Mouse (Mus musculus) limb, embryonic 11.5 days (tissue): ENCODE data around the gene Fastkd5. TPM values are rescaled to one million over a fixed set of nuclear protein-coding genes. Genes with fewer than 3 reads are reported as not detected.
"Not testable (repeated sequence)": the region's sequence is repeated elsewhere in the genome, so short reads cannot be mapped to it uniquely, and the experiment has no call there.

Experiments used
- ATAC-seq: fragments of 200-750 bp; cut with Nextera tagmentation; 2 replicates; pipeline ENCODE4 v1.8.0; 2017; ENCODE audit warnings: low read depth; ENCODE audit not compliant: insufficient number of reproducible peaks, low FRiP score, low TSS enrichment
- DNase-seq: peaks from one replicate; pipeline ENCODE4 v3.0.0-alpha.2; 2015; ENCODE audit warnings: low spot score
- H3K27ac ChIP-seq: fragments of 300-500 bp; sonication (generic); replicated peaks from 2 replicates; pipeline ENCODE4 v1.5.1; 2014; ENCODE audit warnings: low read depth, mild to moderate bottlenecking, low read length
- H3K27me3 ChIP-seq: fragments of 300-500 bp; sonication (generic); 2 replicates; pipeline ENCODE4 v1.6.1; 2014; ENCODE audit warnings: mild to moderate bottlenecking, low read length, mixed read lengths; ENCODE audit not compliant: control insufficient read depth, insufficient read depth
- H3K36me3 ChIP-seq: fragments of 300-500 bp; sonication (generic); 2 replicates; pipeline ENCODE4 v1.6.1; 2014; ENCODE audit warnings: mild to moderate bottlenecking, low read length, moderate library complexity, mixed read lengths; ENCODE audit not compliant: control insufficient read depth, insufficient read depth
- H3K4me1 ChIP-seq: fragments of 300-500 bp; sonication (generic); 2 replicates; pipeline ENCODE4 v1.6.1; 2014; ENCODE audit warnings: low read length, mixed read lengths; ENCODE audit not compliant: control insufficient read depth, insufficient read depth
- H3K4me2 ChIP-seq: fragments of 300-500 bp; sonication (generic); 2 replicates; pipeline ENCODE4 v1.6.1; 2014; ENCODE audit warnings: low read depth, mild to moderate bottlenecking, moderate library complexity; ENCODE audit not compliant: severe bottlenecking
- H3K4me3 ChIP-seq: fragments of 300-500 bp; sonication (generic); 2 replicates; pipeline ENCODE4 v1.5.1; 2014; ENCODE audit warnings: low read depth, low read length
- H3K9ac ChIP-seq: fragments of 300-500 bp; sonication (generic); 2 replicates; pipeline ENCODE4 v1.6.1; 2014; ENCODE audit warnings: mild to moderate bottlenecking, low read length
- H3K9me3 ChIP-seq: fragments of 300-500 bp; sonication (generic); 2 replicates; pipeline ENCODE4 v1.6.1; 2016; ENCODE audit warnings: low read length; ENCODE audit not compliant: control insufficient read depth
- WGBS: fragments of 180-500 bp; shearing (Covaris S2); extraction: QIAGEN DNeasy Blood & Tissue Kit; methylation state at CpG from one replicate; pipeline ENCODE4 v1.1.7; 2014; 5-methylcytosine and 5-hydroxymethylcytosine counted together
- polyA plus RNA-seq: library from polyadenylated mRNA; unstranded; fragments of >200 nt; fragmentation: Nextera tagmentation; extraction: Ambion mirVana; gene quantifications from 2 replicates; pipeline ENCODE4 v1.2.1, GENCODE M21; 2014

The Fastkd5 gene
- polyA plus RNA-seq, 1 experiment from 2014 or later = 24.9 TPM

DNA sequence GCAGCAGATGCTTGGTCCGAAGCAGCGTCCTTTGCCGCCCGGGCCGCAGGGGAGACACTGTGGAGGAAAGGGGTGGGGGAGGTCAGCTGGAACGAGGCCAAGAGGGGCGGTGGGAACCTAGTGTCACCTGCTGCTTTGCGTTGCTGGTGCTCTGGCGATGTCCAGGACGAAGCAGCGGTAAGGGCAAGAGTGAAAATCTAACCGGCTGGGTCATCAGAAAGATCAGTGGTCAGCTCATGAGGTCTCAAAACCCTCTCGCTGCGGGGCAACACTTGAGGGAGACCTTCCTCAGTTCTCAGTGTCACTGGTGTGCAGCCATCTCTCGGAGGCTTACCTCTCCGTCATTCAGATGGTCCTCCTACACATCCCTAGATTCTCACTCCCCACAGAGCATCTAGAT, 48.6 kb downstream of the Fastkd5 start:
- no peak overlapping the region for H3K9ac ChIP-seq
- H3K4me2 ChIP-seq = peak overlapping the region; percentile 41
- 0 out of 2 replicates have a peak, but pooled peaks cover 4% of the 10 kb centered on the region for H3K4me1 ChIP-seq
- H3K4me3 ChIP-seq = peak overlapping the region; percentile 21; the same call in 1 of the 2 replicates
- WGBS = 3% methylated on average over 16 of the region's 16 CpGs
- H3K9me3 ChIP-seq = no peaks in the 10 kb centered on the region
- DNase-seq (no peak), ATAC-seq (no peak)
- peaks cover 65% of the 10 kb centered on the region for H3K27me3 ChIP-seq
- no peaks in the 10 kb centered on the region for H3K36me3 ChIP-seq
- no peak overlapping the region for H3K27ac ChIP-seq

DNA sequence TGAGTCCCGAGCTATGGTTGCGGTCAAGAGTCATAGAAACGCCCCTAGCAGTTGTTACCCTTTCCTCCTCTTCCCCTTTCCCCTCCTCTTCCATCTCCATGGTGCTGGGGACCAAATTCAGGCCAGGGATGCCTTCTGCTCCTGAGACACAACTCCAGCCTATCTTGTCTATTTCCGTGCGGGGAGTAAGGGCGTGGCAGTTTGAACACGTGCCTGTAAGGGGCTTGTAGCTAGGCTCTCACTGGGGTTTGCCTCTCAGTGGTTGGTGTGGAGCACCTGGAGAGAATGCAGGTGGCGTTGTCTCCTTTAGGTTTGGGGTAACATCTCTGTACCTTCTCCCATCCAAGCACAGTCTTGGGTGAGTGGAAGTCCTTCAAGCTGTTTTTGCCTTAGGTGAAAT, 50.0 kb downstream of the Fastkd5 start:
- no peak for ATAC-seq
- H3K4me2 ChIP-seq = no peak overlapping the region

DNA sequence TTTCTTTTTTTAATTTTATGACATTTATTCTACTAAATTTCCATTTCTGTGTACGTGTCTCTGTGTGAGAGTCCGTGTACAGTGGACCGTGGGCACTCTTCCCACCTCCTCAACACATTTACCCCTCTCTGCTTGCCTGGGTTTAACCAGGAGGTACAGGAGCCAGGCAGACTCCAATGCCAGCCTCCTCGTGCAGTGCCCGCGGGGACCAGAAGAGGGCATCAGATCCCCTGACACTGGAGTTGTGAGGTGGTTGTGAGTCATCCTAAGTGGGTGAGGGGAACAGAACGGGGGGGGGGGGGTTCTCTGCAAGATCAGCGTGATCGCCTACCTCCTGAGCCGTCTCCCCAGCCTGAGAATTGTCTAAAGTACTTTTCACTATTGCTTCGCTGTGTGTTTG, 51.7 kb downstream of the Fastkd5 start:
- Histone ChIP-seq H3K4me2 (no peak overlapping the region), H3K27ac (no peak overlapping the region), H3K36me3 (no peaks in the 10 kb centered on the region), H3K4me1 (0 out of 2 replicates have a peak, but pooled peaks cover 4% of the 10 kb centered on the region), H3K27me3 (peaks cover 76% of the 10 kb centered on the region), H3K9me3 (no peaks in the 10 kb centered on the region), H3K4me3 (no peak overlapping the region), H3K9ac (no peak overlapping the region)
- 15% methylated on average over 11 of the region's 11 CpGs for WGBS
- peak; percentile 81 for DNase-seq
- ATAC-seq = no peak

More for the DNA sequence above, 50.0 kb downstream of the Fastkd5 start:
- no peaks in the 10 kb centered on the region for H3K36me3 ChIP-seq
- H3K9ac ChIP-seq = no peak overlapping the region
- WGBS = 6% methylated on average over 8 of the region's 8 CpGs
- no peak for DNase-seq
- H3K9me3 ChIP-seq = no peaks in the 10 kb centered on the region
- H3K4me3 ChIP-seq = no peak overlapping the region
- no peak overlapping the region for H3K27ac ChIP-seq
- H3K27me3 ChIP-seq = peaks cover 76% of the 10 kb centered on the region
- H3K4me1 ChIP-seq = 0 out of 2 replicates have a peak, but pooled peaks cover 4% of the 10 kb centered on the region

DNA sequence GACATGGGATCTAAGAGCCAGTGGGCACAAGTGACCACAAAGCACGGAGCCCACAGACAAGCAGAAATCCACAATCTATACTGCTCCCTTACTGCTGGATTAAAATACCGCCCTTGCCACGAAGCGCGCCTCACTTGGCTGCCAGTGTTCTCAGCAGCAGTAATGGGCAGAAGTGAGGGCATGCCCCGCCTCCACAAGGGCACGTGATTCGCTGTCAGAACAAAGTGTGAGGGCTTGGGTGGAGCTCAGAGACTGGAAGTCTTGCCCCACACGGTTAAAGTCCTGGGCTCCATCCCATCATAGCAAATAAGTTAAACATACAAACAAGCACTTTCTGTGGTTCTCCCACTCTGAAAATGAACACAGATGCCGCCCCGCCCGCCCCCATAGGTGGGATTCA, 52.2 kb downstream of the Fastkd5 start:
- Histone ChIP-seq H3K27ac (no peak overlapping the region), H3K27me3 (peaks cover 71% of the 10 kb centered on the region), H3K9ac (no peak overlapping the region), H3K4me3 (0 out of 2 replicates have a peak overlapping the region, but pooled peaks have one; percentile 5), H3K9me3 (no peaks in the 10 kb centered on the region), H3K4me2 (no peak overlapping the region), H3K4me1 (0 out of 2 replicates have a peak, but pooled peaks cover 4% of the 10 kb centered on the region), H3K36me3 (no peaks in the 10 kb centered on the region)
- DNase-seq (peak; percentile 55), ATAC-seq (no peak; the same call in 1 of the 2 replicates)
- WGBS = 3% methylated on average over 12 of the region's 12 CpGs

DNA sequence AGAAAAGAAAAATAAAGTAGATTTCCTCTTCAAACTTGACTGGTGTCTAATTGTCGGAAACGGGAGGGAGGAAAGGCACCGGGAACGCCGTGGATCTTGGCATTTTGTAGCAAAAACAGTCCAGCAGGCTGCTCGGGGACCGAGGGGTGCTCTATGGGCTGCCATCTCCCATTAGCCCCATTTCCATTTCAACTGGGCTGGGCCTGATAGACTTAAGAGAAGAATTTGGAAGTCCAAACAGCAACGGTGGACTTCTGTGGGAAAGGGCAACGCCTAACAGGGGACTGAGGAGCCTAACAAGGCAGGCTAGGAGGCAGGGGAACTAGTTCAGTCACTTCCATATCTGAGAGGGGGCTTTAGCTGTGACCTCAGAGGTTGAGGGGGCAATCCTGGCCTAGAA, 52.8 kb downstream of the Fastkd5 start:
- Histone ChIP-seq H3K9ac (no peak overlapping the region), H3K9me3 (no peaks in the 10 kb centered on the region), H3K4me3 (no peak overlapping the region), H3K27ac (no peak overlapping the region), H3K36me3 (no peaks in the 10 kb centered on the region), H3K4me1 (0 out of 2 replicates have a peak, but pooled peaks cover 4% of the 10 kb centered on the region), H3K27me3 (peaks cover 67% of the 10 kb centered on the region), H3K4me2 (no peak overlapping the region; the same call in 1 of the 2 replicates)
- DNase-seq (peak; percentile 44), ATAC-seq (no peak)
- WGBS = 3% methylated on average over 9 of the region's 9 CpGs

DNA sequence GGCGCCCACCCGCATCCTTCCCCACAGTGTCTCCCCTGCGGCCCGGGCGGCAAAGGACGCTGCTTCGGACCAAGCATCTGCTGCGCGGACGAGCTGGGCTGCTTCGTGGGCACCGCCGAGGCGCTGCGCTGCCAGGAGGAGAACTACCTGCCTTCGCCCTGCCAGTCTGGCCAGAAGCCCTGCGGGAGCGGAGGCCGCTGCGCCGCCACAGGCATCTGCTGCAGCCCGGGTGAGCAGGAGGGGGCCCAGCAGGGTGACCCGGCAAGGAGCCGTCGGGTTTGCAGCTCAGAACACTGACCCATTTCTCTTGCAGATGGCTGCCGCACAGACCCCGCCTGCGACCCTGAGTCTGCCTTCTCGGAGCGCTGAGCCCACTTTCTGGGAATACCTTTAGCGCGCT, 53.3 kb downstream of the Fastkd5 start:
- not testable (repeated sequence) for H3K36me3 ChIP-seq

DNA sequence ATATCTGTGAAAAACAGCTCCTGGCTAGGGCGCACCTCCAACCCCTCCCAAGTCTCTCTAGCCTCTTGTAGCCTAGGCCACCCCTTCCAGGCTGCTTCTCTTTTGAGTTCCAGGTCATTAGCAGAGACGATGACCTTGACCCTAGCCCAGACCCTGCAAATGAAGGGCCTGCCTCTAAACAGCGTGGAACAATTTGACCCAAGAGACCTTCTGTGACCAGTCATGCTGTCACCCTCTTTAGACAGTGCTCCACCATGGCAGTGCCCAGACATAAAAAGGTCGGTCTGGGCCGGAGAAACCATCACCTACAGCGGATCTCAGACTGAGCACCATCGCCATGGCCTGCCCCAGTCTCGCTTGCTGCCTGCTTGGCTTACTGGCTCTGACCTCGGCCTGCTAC, 54.0 kb downstream of the Fastkd5 start, which contains the start of gene Oxt:
Gene Oxt (plus strand): TSS at position 301 of the 400 bp plus-strand sequence.
- Histone ChIP-seq H3K9me3 (no peaks in the 10 kb centered on the region), H3K27ac (no peak within 1 kb of the TSS), H3K4me3 (peak within 1 kb of the TSS; percentile 20), H3K27me3 (peaks cover 55% of the 10 kb centered on the region), H3K4me2 (peak within 1 kb of the TSS; percentile 41), H3K9ac (no peak within 1 kb of the TSS), H3K4me1 (0 out of 2 replicates have a peak, but pooled peaks cover 4% of the 10 kb centered on the region), H3K36me3 (no peaks in the 10 kb centered on the region)
- 45% methylated on average over 9 of the region's 9 CpGs for WGBS
- DNase-seq (no peak), ATAC-seq (no peak)

More for the DNA sequence above, 53.3 kb downstream of the Fastkd5 start:
- Histone ChIP-seq H3K4me3 (peak overlapping the region; percentile 20), H3K4me2 (peak overlapping the region; percentile 41), H3K27me3 (peaks cover 62% of the 10 kb centered on the region)
- H3K27ac ChIP-seq, H3K9ac ChIP-seq, H3K4me1 ChIP-seq, ATAC-seq, H3K9me3 ChIP-seq: not testable (repeated sequence)
- DNase-seq = peak; percentile 49
- 2% methylated on average over 32 of the region's 32 CpGs for WGBS

DNA sequence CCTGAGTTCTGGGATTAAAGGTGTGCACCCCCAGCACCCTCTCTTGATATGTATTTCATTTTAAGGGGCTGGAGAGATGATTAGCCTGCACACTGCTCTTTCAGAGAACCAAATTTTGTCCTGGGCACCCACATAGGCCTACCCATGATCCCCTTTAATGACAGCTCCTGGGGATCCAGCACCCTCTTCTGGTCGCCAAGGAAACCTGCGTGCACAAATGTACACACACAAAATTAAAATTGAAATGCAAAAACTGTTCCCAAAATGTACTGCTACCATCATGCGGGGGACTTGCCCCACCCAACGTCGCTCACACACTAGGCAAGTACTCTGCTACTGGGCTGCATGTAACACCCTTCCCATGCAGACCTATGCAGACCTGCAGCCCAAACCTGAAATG, 54.9 kb downstream of the Fastkd5 start:
- no peak overlapping the region for H3K27ac ChIP-seq
- H3K9me3 ChIP-seq = no peaks in the 10 kb centered on the region
- WGBS = 84% methylated on average over 5 of the region's 5 CpGs
- no peak for DNase-seq
- H3K4me2 ChIP-seq = no peak overlapping the region
- H3K9ac ChIP-seq = no peak overlapping the region
- peaks cover 46% of the 10 kb centered on the region for H3K27me3 ChIP-seq
- no peak for ATAC-seq
- no peaks in the 10 kb centered on the region for H3K36me3 ChIP-seq
- H3K4me3 ChIP-seq = no peak overlapping the region
- H3K4me1 ChIP-seq = 0 out of 2 replicates have a peak, but pooled peaks cover 4% of the 10 kb centered on the region

DNA sequence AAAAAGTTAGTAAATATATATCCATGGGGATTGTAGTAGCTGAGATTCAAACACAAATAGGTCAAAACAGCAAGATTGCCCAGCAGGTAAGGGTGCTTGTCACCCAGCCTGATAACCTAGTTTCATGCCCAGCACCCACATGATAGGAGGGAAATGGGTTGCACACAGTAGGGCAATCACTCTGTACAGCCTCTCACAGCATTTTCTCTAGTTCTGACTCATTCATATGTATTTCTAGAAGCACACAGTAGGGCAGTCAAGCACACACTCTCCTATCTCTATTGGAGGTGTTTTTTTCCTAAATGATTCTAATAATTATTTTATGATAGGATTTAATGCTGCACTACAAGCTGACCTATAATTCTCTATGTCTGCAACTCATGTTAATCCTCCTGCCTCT, 59.9 kb downstream of the Fastkd5 start:
- Histone ChIP-seq H3K36me3 (peaks cover 3% of the 10 kb centered on the region; the same call in 1 of the 2 replicates), H3K4me3 (no peak overlapping the region), H3K27ac (no peak overlapping the region), H3K27me3 (no peaks in the 10 kb centered on the region; the same call in none of the 2 replicates), H3K9ac (no peak overlapping the region), H3K9me3 (no peaks in the 10 kb centered on the region), H3K4me1 (no peaks in the 10 kb centered on the region; the same call in 1 of the 2 replicates), H3K4me2 (no peak overlapping the region)
- no peak for DNase-seq
- no peak for ATAC-seq
